Mouse (Mus musculus): ENCODE data around the gene Gprin1.

Gprin1 gene

GRCm38 (mm10) chr13:54759496-54759895 lies 9.8 kb upstream of the Gprin1 start:
- DNase-seq, result peak; percentile 25

- DNase-seq, result no peak
Measured at GRCm38 (mm10) chr13:54758756-54759470, 9.2 kb upstream of the Gprin1 start.

GRCm38 (mm10) chr13:54758045-54758755 lies 8.5 kb upstream of the Gprin1 start:
- DNase-seq, result peak; percentile 96

- DNase-seq, result no peak
Measured at GRCm38 (mm10) chr13:54757093-54757830, 7.6 kb upstream of the Gprin1 start.

GRCm38 (mm10) chr13:54756156-54756712 lies 6.6 kb upstream of the Gprin1 start:
- no peak for DNase-seq

- DNase-seq, result no peak
Measured at GRCm38 (mm10) chr13:54755201-54755830, 5.6 kb upstream of the Gprin1 start.

- DNase-seq, result no peak
Measured at GRCm38 (mm10) chr13:54754169-54755080, 4.8 kb upstream of the Gprin1 start.

GRCm38 (mm10) chr13:54753733-54754132 lies 4.1 kb upstream of the Gprin1 start:
- no peak for DNase-seq

- no peak for DNase-seq
Measured at GRCm38 (mm10) chr13:54752656-54753055, 3.0 kb upstream of the Gprin1 start.

GRCm38 (mm10) chr13:54750699-54751098 lies 1.0 kb upstream of the Gprin1 start:
- DNase-seq, result peak; percentile 68

GRCm38 (mm10) chr13:54749061-54749863 lies 412 bp downstream of the Gprin1 start:
- DNase-seq, result peak; percentile 89

- no peak for DNase-seq
Measured at GRCm38 (mm10) chr13:54748721-54749060, 983 bp downstream of the Gprin1 start.

GRCm38 (mm10) chr13:54748190-54748589 lies 1.5 kb downstream of the Gprin1 start:
- no peak for DNase-seq

GRCm38 (mm10) chr13:54746896-54747295 lies 2.8 kb downstream of the Gprin1 start:
- DNase-seq, result no peak

- no peak for DNase-seq
Measured at GRCm38 (mm10) chr13:54746110-54746509, 3.6 kb downstream of the Gprin1 start.

GRCm38 (mm10) chr13:54738213-54738601 lies 11.5 kb downstream of the Gprin1 start:
- no peak for DNase-seq

- peak; percentile 79 for DNase-seq
Measured at GRCm38 (mm10) chr13:54737488-54738212, 12.0 kb downstream of the Gprin1 start.

- DNase-seq, result no peak
Measured at GRCm38 (mm10) chr13:54736931-54737330, 12.7 kb downstream of the Gprin1 start.

- no peak for DNase-seq
Measured at GRCm38 (mm10) chr13:54726131-54726530, 23.5 kb downstream of the Gprin1 start.

GRCm38 (mm10) chr13:54723143-54723542 lies 26.5 kb downstream of the Gprin1 start:
- no peak for DNase-seq
